Mouse (Mus musculus) hematopoietic stem cell, adult 5-6 weeks (primary cell): ENCODE data around the gene Ttyh3. TPM values are rescaled to one million over a fixed set of nuclear protein-coding genes. Genes with fewer than 3 reads are reported as not detected.

Source experiments
- ATAC-seq, 2 experiments: fragments of 125-278 bp in 1 of 2; replicated peaks in 1 of 2; 2 replicates each; pipeline ENCODE4 v1.8.0; 2016 to 2017; ENCODE audit warnings: inconsistent platforms in 2 of 2, mild to moderate bottlenecking in 2 of 2, moderate number of reproducible peaks in 2 of 2, low read depth in 1 of 2, moderate TSS enrichment in 1 of 2; ENCODE audit not compliant: low FRiP score in 2 of 2, poor library complexity in 2 of 2, severe bottlenecking in 2 of 2, insufficient read depth in 1 of 2, low TSS enrichment in 1 of 2
- total RNA-seq: library from RNA; stranded (forward); fragments of 172-1452, 232-1000 nt; gene quantifications from 2 replicates; pipeline ENCODE4 v1.2.3, GENCODE M21; 2017

The Ttyh3 gene
- total RNA-seq, 1 experiment from 2014 or later = 11.3 TPM

DNA sequence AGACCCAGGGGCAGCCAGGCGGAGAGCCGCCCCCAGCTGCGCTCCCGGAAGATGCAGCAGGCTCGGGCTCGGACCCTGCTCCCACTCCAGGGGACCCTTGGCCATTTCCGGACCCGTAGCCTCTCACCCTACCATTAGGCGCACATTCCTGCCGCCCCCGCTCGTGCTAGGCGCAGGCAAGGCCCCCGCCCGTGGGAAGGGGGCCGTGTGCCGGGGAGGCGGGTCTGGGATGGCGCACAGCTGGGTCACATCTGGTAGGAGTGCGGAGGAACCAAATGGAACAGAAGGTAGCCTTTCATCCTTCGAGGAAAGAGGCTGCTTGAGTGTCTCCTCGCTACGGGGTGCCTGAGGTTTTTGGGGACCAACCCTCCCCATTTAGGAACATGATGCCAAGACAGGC is 42.4 kb downstream of the Ttyh3 start:
- ATAC-seq = no peak

DNA sequence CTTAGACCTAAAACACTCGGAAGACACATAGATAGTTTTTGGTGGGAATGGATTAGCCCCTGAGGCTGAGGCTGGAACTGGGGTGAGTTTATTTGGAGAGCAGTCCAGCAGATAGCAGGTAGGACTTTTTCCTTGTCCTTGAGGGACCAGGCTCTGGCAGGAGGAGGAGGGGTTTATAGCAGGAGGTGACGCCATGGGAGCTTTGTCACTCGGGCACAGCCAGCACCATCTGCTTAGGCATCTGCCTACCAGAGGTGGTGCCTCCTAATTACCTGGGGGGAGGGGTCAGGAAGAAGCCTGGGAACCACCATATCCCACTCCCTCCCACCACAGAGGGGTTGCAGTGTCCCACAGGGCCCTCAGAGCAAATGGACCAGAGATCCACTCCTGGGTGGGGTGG is 43.6 kb downstream of the Ttyh3 start:
- ATAC-seq = no peak

DNA sequence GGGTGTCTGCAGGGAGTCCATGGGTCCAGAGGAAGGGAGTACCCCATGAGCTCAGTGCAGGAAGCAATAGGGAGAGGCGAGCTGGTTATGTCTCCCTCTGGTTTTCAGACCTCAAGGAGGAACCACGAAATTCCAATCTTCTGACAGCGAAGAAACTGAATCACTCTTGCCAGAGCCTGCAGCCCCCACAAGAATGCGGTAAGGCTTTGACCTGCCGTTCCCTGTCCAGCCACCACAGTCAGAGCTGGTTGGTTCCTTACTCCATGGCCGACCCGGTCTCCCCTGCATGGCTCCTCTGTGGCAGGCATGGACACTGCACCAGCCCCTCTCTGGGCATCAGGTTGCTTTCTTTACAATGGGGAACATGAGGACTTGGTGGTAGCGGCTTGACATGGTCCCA is 44.4 kb downstream of the Ttyh3 start:
- no peak for ATAC-seq

DNA sequence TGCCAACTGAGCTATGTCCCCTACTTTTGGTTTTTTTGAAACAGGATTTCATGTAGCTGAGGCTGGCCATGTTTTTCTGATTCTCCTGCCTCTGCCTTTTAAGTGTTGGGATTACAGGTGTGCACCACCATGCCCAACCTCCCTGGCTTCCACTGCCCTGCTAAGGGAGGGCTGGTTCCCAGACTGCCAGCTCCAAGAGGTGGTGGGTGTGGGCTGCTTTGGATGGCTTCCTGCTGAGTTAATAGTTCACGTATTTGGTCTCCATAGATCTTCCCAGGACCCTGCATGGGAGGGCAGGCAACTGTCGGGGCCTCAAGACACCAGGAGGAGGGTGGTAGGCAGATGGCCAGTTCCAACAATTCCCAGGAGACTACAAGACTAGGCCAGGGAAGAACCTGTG is 46.3 kb downstream of the Ttyh3 start:
- no peak for ATAC-seq

DNA sequence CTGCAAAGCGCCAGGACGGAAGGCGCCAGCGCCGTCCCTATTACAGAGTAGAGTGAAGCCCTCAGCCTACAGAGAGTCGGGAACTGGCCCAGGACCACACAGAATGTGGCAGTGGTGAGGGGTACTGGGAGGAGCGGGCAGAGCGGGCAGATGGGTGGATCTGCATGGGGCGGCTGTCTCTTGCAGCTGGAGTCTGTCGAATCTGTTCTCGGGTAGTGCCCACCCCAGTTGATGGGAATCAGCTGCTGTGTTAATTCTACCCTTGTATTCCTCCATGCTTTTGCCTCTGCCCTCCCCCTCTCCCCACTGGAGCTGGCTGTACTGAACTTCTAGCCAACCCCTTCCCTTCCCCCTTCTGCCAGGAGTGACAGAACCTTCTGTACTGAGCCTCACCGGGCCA is 47.1 kb downstream of the Ttyh3 start:
- no peak for ATAC-seq

DNA sequence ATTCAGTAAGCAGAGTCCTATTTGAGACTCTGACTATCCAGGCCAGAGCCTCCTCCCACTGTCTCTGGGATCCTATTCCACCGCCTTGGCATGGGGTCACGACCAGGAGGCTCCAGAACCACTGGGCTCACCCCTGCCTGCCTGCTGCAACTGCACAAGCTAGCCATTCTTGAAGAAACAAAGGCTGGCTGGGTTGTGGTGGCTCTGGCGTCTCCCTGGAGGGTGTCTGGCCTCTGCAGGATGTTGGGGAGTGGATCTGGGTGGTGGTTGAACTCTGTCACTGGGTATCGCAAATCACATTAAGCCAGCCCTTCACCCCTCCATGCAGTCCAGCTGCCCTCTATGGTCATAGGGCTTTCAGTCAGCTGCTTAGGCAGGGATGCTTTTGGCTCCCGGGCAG is 48.9 kb downstream of the Ttyh3 start:
- no peak for ATAC-seq

DNA sequence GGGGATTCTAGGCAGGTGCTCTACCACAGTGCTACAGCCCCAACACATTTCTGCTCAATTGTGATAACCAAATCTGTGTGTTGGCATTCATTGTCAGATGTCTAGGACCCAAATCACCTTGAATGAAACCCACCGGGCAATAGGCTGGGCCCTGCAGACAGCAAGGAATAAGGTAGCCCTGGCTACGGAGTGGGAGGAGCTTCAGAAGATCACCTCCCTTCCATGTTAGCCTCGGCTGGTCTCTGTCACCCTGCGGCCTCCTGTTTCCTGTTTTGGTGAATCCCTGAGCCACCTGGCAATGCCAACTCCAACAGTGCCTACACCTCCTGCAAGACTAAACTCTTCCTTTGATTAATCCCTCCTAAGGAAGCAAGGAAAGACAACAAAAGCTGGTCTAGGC is 51.0 kb downstream of the Ttyh3 start:
- ATAC-seq = no peak

DNA sequence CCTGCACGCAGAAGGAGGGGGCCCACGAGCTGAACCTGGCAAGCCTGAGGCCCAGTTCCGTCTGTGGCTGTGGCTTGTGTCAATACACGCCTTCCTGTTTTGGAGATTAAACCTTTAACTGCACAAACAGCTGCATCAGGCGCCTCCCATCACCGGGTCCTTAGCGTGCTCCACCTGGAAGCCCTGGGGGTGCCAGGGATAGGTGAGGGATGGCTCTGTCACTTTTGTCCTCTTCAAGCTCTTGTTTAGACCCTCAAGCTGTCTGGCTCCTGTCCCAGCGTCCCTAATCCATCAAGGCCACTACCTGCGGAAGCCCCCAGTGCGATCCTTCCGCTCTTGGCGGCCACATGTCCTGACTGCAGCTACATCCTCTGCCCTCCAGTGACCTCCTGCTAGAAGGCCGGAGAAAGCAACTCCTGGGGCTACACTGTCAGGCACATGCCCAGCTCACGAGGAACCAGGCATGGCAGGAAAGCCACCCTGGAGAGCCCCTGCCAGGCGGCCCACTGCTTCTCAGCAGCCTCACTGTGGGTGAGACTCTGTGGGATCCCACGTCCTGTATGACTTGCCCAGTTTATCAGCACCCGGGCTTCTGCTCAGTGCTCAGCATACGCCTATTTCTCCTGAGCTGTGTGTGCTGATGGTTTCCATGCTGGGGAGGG is 51.8 kb downstream of the Ttyh3 start:
- peak; percentile 77 to 82 for ATAC-seq

DNA sequence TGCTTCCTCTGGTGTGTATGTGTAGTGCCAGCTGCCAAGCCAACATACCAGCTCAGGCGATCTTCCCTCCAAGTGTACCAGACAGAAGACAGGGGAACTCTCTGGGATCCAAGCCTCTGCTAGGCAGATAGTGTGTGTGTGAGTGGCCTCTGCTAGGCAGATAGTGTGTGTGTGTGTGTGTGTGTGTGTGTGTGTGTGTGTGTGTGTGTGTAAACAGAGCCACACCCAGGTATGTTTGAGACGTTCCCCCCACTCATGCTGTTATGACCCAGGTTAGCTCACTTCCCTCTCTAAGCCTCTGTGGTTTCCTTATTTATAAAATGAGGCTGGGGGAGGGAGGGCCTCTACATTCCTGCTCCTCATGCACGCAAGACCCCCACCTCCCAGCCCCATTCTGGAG is 52.4 kb downstream of the Ttyh3 start:
- ATAC-seq = peak; percentile 25 to 43; a peak in 3 of 4 replicates

DNA sequence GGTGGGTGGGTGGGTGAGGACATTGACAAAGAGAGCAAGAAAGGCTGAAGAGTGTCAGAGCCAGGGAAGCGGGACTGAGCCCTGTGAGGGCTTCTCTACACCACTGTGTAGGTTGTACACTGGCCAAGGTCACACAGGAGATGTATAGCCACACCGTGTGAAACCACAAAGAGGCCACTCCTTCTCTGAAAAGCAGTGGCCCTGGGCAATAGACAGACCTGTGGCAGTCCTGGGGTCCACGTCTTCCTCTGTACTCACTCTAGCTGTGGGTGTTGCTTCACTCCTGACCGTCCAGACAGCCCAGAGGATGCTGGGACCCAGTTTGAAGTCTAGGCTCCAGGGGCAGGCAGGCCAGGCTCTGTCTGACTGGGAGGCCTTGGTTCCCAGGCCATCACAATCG is 54.0 kb downstream of the Ttyh3 start:
- ATAC-seq = no peak

DNA sequence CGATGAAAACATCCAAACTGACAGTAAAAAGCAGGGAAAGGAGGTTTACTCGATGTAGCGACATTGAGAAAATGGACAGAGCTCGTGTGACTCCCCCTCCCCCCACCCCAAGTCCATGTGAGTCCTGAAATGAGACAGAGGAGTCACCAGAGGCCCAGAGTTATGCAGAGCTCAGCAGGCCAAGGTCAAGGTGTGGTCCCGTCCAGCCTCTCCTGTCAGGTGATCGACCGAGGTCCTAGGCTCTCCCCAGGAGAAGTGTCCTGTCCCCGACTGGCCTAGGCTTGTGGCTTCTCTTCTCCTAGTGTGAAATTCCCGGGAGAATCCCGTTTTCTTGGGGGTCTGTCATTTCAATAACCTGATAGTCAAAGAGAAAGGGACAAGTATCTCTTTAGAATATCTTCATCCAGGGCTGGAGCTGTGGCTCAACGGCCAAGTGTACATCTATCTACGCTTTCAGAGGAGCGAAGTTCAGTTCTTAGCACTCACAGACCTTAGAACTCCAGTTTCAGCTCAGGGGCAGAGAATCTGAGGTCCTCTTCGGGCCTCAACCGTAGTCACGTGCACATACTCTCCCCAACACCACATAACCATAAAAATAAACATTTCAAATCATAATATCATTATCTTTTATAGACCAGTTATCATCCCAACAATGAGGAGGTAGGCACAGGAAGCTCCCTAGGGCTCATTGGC is 59.6 kb downstream of the Ttyh3 start:
- no peak for ATAC-seq

DNA sequence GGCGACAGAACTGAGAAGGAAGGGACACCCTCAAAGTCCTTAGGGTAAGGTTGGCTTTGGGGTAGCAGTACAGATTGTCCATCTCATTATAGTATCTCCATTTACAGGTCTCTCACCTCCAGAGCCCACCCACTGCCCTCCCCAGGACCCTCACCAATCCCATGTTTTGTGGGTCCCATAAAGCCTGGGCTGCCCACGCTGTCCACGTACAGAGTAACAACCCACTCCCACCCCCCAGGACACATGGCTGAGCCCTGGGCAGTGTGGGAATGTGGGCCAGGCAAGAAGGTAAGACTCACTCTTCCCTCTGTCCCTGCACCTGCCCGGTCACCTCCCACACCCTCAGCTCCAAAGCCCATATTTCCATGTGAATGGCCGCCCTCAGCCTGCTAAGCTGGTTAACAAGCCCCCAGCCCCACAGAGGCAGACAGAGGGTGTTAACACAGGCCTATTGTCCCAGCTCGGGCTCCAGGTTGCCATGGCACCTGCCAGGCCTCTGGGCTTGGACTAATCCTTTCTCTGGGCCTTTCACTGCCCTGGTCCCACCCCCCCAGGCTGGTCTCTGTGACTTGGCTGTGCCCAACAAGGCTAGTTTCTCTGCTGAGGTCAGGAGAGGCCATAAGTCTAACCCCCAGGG is 65.0 kb downstream of the Ttyh3 start:
- ATAC-seq = no peak

DNA sequence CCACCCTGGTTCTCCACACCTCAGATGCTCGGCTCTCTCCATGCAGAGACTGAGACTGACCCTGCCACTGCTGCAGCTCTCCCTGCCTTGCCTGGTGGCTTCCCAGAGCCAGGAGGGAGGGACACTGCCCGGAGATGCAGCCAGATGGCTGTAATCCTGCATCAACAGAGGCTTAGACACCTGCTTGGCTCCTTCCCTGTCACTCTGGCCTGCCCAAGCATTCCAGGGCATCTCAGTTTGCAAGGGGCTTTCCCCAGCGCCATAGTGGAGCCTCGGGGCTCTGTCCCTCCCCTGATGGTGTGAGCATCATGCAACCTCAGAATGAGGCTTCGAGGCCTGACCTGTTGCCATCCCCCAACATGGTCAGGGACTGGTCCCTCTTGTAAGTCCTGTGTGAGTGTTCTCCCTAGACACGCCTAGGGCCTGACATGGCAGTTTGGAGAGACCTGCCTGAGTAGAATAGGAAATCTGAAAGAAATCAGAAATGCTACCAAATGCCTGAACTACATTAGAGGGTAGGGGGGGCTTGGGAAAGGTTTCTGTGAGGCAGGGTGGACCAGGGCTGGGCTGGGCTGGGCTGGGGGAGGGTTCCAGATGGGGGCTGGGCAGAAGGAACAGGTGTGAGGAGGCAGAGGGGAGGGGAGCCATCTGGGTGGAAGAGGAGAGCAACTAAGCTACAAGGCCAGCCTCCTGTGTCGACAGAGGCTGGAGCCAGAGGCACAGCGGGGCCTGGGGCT is 65.7 kb downstream of the Ttyh3 start:
- no peak for ATAC-seq

DNA sequence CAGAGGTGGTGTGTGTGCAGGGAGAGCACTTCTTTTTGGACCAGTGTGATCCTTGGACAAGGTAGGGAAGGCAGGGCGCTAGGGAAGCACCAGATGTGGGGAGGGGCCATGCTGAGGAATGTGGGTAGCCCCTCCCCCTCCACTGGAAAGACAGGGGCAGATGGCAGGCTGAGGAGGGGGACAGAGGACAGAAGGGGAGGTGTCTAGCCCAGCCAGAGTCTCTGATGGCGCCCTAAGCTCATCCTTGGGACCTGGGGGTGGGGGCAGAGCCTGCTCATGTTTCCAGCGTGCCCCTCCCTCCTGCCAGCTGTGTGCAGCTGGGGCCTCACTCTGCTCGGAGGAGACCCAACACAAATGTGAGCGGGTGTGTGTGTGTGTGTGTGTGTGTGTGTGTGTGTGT is 67.3 kb downstream of the Ttyh3 start:
- no peak for ATAC-seq

DNA sequence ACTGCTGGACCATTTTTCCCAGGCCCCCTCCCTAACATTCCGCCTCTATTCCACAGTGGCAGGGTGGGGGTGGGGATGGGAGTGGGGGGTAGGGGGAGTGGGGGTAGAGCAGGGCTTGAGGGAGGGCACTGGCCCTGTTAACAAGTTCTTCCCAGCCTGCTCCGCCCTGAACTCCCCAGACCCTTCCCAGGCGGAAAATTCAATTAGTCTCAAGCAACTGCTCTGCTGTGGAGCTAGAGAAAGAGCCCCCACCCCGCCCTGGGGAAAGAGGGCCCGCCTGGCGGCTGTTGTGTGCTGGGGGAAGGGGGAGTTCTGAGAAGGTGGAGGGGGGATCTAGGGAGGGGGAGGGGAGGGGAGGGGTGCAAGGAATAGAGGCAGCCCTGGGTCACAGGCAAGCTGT is 69.1 kb downstream of the Ttyh3 start:
- no peak for ATAC-seq

DNA sequence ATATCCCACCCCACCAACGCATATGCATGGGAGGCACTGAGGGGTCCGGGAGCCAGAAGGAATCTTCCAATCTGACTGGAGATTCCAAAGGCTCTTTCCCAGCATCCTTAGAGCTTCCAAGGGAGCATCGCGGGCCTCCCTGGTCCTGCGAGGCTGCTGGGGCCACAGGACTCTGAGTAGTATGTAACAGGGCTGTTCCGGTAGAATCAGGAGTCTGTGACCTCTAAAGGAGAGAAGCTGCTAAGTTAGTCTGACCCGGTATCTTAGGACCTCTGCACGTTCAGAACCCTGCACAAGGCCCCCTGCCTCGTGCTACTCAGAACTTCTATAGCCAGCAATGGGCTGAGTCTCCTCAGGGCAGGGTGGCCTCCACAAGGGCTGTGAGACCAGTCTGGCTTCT is 69.6 kb downstream of the Ttyh3 start:
- no peak for ATAC-seq

DNA sequence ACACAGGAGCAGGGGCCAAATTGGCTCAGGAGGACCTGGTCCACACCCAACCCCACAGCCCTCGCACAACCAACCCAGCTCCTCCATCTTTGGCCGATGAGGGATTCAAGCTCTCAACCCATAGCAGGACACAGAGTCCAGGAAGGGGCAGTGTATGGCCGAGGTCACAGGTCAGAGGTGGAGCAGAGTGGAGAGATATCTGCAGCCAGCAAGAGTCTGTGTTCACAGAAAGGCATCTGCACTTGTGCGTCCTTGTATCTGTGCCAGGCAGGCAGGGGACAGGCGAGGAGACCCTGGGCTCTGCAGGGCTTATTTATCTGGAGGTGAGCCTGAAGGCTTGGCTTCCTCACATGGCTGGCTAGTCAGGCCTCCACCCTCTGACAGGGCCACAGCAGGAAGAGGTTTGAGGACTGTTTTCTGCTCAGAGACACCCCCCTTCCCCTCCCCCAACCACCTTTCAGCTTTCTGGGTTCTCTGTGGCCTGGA is 73.4 kb downstream of the Ttyh3 start:
- ATAC-seq = peak; percentile 27 to 46; a peak in 3 of 4 replicates

DNA sequence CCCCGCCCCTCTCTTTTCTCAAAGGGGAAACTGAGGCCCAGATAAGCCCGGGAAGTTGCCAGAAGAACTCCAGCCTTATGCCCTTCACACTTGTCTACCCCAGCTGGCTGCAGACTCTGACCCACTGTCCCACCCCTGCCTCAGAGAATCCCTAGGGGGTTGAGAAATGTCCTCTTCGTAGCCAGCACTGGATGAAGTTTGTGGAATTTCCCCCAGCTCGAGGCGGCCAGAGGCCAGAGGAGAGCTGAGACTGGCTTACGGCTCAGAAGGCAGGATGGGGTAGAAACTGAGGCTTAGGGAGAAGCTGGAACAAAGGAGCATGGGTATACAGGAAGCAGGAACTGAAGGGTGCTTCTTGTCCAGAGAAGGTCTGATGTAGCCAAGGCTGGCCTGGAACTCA is 76.2 kb downstream of the Ttyh3 start:
- ATAC-seq = no peak
